Mouse (Mus musculus): ENCODE results near the gene Swap70.

Swap70 gene

DNA sequence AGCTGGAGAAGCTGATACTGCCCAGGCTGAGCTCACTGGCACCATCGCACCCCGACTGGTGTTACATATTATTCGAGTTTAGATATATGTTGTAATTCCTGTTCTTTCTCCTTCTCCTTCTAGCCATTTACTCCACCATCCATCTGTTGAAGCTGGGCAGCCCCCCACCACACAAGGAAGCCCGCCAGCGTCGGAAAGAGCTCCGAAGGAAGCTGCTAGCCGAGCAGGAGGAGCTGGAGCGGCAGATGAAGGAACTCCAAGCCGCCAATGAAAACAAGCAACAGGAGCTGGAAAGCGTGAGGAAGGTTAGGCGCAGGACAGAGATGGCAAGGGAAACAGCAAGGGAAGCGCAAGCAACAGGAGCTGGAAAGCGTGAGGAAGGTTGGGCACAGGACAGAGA is 48.3 kb downstream of the Swap70 start:
- no peak for DNase-seq (ENCODE audit: extremely low read depth, low read depth, low spot score)

GRCm38 (mm10) chr7:110270455-110270854 is 48.9 kb downstream of the Swap70 start:
- DNase-seq (ENCODE audit: extremely low read depth, low read depth, low spot score): no peak

DNA sequence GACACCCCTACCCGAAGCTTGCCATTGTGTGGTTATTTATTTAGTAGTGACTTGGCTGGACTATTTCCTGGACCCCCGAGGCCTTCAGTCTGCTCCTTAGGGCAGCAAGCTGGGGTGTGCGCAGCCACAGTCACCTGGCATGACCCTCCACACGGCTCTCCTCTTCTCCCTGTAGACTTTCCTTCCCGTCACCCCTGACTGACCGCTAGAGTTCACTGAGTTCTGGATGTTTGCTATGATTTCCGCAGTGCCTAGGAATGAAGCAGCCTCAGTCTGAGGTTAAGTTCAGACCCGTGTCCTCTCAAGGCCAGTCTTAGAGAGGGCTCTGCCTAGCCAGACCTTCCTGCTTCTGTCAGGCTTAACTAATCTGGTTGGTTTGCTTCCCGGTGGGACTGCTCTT is 50.3 kb downstream of the Swap70 start:
- DNase-seq (ENCODE audit: extremely low read depth, low read depth, low spot score): no peak

DNA sequence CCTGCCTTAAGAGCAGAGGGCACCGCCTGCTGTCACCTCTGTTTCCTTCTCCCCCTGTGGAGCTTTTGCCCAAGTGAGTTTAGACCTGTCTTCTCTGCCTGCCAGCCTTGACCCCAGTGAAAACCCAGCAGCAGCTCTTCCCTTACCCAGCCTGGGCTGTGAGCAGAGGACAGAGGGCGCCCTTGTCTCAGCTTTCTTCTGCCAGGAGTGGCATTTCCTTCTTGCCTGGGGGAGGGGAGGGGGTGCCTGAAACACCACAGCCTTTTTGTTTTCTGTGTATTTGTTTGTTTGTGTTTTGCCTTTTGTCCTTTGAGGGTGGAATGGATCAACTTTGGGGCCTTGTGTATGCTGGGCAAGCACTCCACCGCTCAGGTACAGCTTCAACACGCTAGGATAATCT is 50.9 kb downstream of the Swap70 start:
- no peak for DNase-seq (ENCODE audit: extremely low read depth, low read depth, low spot score)

- DNase-seq (ENCODE audit: extremely low read depth, low read depth, low spot score): no peak
Measured at GRCm38 (mm10) chr7:110277734-110278245, 56.3 kb downstream of the Swap70 start.

- no peak for DNase-seq (ENCODE audit: extremely low read depth, low read depth, low spot score)
Measured at GRCm38 (mm10) chr7:110279183-110279582, 57.7 kb downstream of the Swap70 start.

DNA sequence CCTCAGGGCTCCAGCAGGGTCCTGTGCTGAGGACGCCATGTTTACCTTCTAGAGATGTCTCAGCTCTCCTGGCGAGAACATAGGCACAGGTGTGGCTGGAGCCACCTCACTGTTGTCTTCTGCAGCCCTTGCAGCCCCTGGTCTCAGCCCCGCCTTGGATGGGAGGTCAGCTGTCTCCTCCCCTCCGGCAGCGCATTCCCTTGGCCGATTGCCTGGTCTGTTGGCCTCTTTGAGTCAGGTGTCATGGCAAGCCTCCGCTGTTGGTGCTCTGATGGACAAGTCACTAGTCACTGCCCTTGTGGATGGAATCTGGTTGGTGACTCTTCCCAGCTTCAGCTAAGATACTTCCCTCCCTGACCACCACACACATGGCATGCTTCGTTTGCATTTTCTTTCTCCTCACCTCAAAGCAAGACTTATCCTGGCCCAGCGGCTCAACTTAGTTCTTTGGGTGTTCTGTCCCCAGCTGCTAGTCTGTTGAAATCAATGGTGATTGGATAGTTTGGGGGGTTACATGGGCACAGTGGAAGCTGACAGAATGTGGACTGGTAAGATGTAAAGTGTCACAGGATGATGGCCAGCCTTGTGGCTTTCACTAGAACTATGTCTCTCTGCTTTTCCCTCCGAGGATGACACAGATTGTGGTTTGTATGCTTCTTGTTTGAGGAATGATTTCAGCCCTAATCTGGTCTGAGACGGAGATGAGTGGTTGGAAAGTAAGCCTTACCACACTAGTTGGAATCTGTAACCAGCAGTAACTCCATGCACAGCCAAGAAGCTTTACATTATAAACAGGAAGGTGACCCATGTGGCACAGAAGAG is 60.1 kb downstream of the Swap70 start:
- DNase-seq (ENCODE audit: extremely low read depth, low read depth, low spot score): no peak

- no peak for DNase-seq (ENCODE audit: extremely low read depth, low read depth, low spot score)
Measured at GRCm38 (mm10) chr7:110282797-110283196, 61.3 kb downstream of the Swap70 start.

- DNase-seq (ENCODE audit: extremely low read depth, low read depth, low spot score): no peak
Measured at GRCm38 (mm10) chr7:110283484-110284275, 62.2 kb downstream of the Swap70 start.

- no peak for DNase-seq (ENCODE audit: extremely low read depth, low read depth, low spot score)
Measured at GRCm38 (mm10) chr7:110285076-110285848, 63.8 kb downstream of the Swap70 start.

GRCm38 (mm10) chr7:110285849-110286151 is 64.3 kb downstream of the Swap70 start:
- no peak for DNase-seq (ENCODE audit: extremely low read depth, low read depth, low spot score)

GRCm38 (mm10) chr7:110286198-110286732 is 64.8 kb downstream of the Swap70 start:
- DNase-seq (ENCODE audit: extremely low read depth, low read depth, low spot score): no peak

DNA sequence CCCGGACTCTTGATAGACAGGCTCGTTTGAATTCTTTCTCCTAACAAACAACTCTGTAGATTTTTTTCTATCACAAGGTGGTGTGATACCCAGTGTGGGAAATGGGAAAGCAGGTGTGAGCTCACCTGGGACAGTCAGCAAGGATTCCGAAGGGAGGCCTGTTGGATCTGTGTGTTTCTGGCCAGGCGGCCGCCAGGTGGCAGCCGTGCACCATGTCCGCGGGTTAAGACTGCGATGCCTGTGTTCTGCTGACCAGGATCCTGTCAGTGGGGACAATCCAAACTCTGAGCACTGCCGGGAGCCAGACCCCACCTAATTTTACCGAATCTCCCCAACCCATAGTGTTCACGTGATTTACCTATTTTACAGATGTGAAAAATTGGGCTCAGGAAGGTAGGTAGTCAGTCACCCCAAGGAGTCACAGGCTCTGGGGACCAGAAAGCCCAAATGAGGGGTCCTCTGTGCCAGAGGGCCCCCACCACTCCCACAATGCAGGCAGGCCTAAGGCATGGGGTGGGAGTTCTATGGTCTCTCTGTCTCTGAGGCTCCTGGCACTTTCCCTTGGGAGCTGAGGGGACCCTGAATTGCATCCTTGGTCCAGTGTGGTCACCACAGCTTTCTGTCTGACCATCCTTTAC is 65.4 kb downstream of the Swap70 start:
- no peak for DNase-seq (ENCODE audit: extremely low read depth, low read depth, low spot score)

DNA sequence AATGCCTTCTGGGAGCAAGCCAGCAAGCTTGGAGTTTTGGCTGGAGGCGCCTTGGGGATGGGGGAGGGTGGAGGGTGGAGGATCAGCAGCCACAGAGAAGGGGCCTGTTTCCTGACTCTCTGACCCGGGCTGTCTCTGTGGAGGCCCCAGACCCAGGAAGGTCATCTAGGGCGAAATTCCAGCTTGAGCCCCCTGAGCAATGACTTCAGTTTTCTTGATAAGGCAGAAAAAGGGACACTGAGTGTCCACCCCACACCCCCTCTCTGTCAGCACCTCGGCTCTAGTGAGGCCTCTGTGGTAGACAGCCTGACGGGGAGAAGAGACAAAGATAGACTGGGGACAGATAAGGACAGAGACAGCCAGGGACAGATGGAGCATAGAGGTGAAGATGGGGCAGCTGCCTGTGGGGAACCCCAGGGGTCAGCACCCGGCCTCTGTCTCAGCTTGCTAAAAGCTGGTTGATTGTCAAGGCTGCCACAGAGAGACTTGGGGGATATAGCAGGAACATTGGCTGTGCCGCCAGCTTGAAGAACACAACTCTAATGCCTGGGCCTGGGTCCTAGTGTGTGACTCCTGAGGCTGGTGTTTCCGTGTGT is 66.1 kb downstream of the Swap70 start:
- DNase-seq (ENCODE audit: extremely low read depth, low read depth, low spot score): no peak

- no peak for DNase-seq (ENCODE audit: extremely low read depth, low read depth, low spot score)
Measured at GRCm38 (mm10) chr7:110288191-110288604, 66.7 kb downstream of the Swap70 start.

DNA sequence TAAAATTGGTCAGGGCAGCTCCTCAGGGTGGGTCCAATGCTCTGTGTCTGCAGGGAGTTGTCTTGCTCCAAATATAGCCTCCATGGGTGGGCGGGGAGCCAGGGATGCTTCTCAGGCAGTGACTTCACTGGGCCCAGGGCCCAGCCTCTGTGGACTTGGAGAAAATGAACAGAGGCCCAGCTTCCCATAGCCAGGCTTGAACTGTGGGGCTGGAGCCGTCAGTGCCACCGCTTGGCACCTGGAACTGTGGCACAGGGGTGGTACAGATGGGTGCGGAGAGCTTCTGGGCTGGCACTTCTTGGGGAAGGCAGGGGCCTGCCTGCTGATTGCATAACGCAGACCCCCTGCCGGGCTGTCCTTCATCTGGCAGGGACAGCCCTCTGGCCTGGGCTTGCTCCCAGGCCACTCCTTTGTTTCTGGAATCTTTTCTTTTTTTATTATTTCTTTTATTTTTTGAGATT is 67.2 kb downstream of the Swap70 start:
- DNase-seq (ENCODE audit: extremely low read depth, low read depth, low spot score): no peak

GRCm38 (mm10) chr7:110289647-110290046 is 68.1 kb downstream of the Swap70 start:
- DNase-seq (ENCODE audit: extremely low read depth, low read depth, low spot score): no peak

GRCm38 (mm10) chr7:110296889-110297603 is 75.5 kb downstream of the Swap70 start:
- no peak for DNase-seq (ENCODE audit: extremely low read depth, low read depth, low spot score)

DNA sequence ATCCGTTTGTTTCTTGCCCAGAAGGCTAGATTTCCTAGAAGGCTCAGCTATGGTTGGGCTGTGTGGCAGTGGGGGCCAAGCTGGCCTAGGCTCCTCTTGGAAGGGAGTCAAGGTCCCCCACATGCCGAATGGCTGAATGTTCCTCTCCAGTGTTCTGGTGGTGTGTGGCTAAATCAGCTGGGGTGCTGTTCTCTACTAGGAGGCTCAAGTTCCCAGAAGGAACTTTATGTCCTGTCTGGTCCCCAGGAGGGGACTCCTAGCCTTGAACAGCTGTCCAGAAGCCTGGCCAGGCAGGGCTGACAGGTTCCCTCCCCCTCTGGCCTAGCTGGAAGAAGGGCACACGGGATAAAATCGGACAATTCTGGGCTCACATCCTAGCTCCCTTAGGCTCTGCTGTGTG is 76.1 kb downstream of the Swap70 start:
- no peak for DNase-seq (ENCODE audit: extremely low read depth, low read depth, low spot score)

DNA sequence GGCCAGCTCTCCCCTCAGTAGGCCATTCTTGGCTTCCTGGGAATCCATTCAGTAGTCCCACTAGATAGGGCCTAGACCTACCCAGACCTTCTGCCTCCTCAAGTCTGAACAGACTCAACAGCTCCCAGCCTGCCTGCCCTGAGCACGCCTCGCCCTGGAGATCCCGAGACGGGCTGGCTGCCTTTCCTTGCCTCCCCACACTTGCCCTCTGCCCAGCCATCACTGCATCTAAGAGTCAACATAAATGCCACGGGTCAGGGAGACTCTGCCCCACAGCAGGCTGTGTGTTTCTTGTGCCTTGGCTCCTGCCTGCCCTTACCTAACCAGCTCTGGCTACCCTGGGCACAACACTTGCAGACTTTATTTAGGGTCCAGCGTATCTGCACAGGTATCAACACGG is 76.6 kb downstream of the Swap70 start:
- no peak for DNase-seq (ENCODE audit: extremely low read depth, low read depth, low spot score)

All from fat pad, adult 2 months (tissue).